Mouse (Mus musculus) retina, adult 2 months (tissue): ENCODE measurements at regions not wholly inside any gene's neighbourhood (a gene's known extent, or its start where the extent isn't known, plus 50 kb on each side); places are given as distances from the start of the nearest gene placed in this dataset.

Experiments
- DNase-seq: peaks from one replicate; pipeline ENCODE4 v3.0.0-alpha.2; 2012; ENCODE audit warnings: low read depth, low spot score

GRCm38 (mm10) chr1:154255971-154256370, 55.0 kb downstream of the Zfp648 start:
- no peak for DNase-seq

GRCm38 (mm10) chr1:154256811-154257210, 55.8 kb downstream of the Zfp648 start:
- no peak for DNase-seq

GRCm38 (mm10) chr1:154258511-154258910, 57.5 kb downstream of the Zfp648 start:
- DNase-seq: no peak

- no peak for DNase-seq
Measured at GRCm38 (mm10) chr1:154260393-154260792, 59.4 kb downstream of the Zfp648 start.

GRCm38 (mm10) chr1:154281438-154281837, 80.5 kb downstream of the Zfp648 start:
- DNase-seq: peak; percentile 16

- no peak for DNase-seq
Measured at GRCm38 (mm10) chr1:154286080-154286479, 85.1 kb downstream of the Zfp648 start.

- DNase-seq: no peak
Measured at GRCm38 (mm10) chr1:154292729-154293128, 91.7 kb downstream of the Zfp648 start.

GRCm38 (mm10) chr1:154296080-154296479, 95.1 kb downstream of the Zfp648 start:
- no peak for DNase-seq

GRCm38 (mm10) chr1:154299866-154300265, 98.9 kb downstream of the Zfp648 start:
- DNase-seq: no peak

GRCm38 (mm10) chr1:154309650-154310049, 108.7 kb downstream of the Zfp648 start:
- no peak for DNase-seq
